Mouse (Mus musculus): Measurements from ENCODE around the gene Ktn1. TPM values are rescaled to one million over a fixed set of nuclear protein-coding genes. Genes with fewer than 3 reads are reported as not detected.
A peak's percentile ranks its signal among the peaks of the same experiment; 100 is the strongest.

The Ktn1 gene
- 66.9 and 88.1 TPM in 2 replicates for polyA plus RNA-seq (2014; fragmentation: Nextera tagmentation; extraction: Ambion mirVana)

DNA sequence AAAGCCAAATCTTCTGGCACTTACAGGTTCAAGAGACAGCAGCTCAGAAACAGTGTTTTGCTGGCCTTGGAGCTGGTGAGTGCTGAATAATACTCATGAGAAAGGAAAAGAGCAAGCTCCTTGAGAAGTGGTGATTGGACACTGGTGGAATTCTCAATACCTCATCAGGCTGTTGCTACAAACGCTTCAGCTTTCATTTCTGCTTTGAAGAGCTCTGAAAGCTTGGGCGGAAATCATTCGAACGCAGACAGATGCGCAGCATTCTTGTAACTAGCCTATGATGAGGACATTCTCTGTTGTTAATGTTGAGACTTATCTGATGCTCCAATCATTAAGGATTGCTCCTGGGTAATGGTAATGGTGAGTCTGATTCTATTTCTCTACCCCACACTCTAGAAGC is at the start of gene Ktn1:
Gene Ktn1, plus strand, starts transcription at position 231 of the 400 bp plus-strand sequence.
- WGBS = 55% methylated on average over 5 of the region's 5 CpGs
- DNase-seq = peak; percentile 11
- no peak for ATAC-seq (ENCODE audit: low FRiP score, low TSS enrichment)
- H3K9ac ChIP-seq (replicated peaks; ENCODE audit: low read length) = peak within 1 kb of the TSS; percentile 97
- H3K9me3 ChIP-seq (ENCODE audit: control insufficient read depth, low read length) = no peaks in the 10 kb centered on the region
- peak within 1 kb of the TSS; percentile 73 for H3K4me2 ChIP-seq (ENCODE audit: low read length)
- H3K27ac ChIP-seq (replicated peaks; ENCODE audit: low read depth, low read length) = peak within 1 kb of the TSS; percentile 90
- no peaks in the 10 kb centered on the region for H3K27me3 ChIP-seq (ENCODE audit: control insufficient read depth, insufficient read depth, low read length)
- H3K4me3 ChIP-seq (replicated peaks; ENCODE audit: low read depth, low read length) = peak within 1 kb of the TSS; percentile 94
- no peaks in the 10 kb centered on the region for H3K36me3 ChIP-seq (ENCODE audit: control insufficient read depth, insufficient read depth, low read length)
- H3K4me1 ChIP-seq (ENCODE audit: control insufficient read depth, insufficient read depth, low read length) = peaks cover 8% of the 10 kb centered on the region

DNA sequence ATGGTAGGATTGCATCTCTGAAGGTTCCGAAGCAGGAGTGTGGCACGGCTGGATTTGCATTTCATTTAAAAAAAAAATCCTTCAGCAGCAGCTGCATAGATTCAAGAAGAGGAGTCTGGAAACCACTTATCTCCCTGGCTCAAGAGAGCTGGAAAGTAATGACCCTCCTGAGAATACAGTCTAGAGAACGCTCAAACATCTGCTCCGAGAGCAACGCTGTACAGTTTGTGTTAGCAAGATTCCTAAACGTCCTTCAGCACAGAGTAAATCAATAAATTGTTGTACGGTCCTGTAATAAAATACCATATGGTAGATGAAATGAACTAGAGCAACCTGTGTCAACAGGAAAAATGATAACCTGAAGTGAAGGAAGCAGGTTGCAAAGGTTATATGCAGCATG is 35.0 kb upstream of the Ktn1 start:
- Histone ChIP-seq H3K4me3 (replicated peaks; ENCODE audit: low read depth, low read length) (no peak overlapping the region), H3K4me1 (ENCODE audit: control insufficient read depth, insufficient read depth, low read length) (no peaks in the 10 kb centered on the region), H3K9me3 (ENCODE audit: control insufficient read depth, low read length) (no peaks in the 10 kb centered on the region), H3K4me2 (ENCODE audit: low read length) (no peak overlapping the region), H3K36me3 (ENCODE audit: control insufficient read depth, insufficient read depth, low read length) (no peaks in the 10 kb centered on the region), H3K27ac (replicated peaks; ENCODE audit: low read depth, low read length) (no peak overlapping the region), H3K27me3 (ENCODE audit: control insufficient read depth, insufficient read depth, low read length) (no peaks in the 10 kb centered on the region), H3K9ac (replicated peaks; ENCODE audit: low read length) (no peak overlapping the region)
- WGBS = 72% methylated on average over 7 of the region's 7 CpGs
- DNase-seq (no peak), ATAC-seq (ENCODE audit: low FRiP score, low TSS enrichment) (no peak)

DNA sequence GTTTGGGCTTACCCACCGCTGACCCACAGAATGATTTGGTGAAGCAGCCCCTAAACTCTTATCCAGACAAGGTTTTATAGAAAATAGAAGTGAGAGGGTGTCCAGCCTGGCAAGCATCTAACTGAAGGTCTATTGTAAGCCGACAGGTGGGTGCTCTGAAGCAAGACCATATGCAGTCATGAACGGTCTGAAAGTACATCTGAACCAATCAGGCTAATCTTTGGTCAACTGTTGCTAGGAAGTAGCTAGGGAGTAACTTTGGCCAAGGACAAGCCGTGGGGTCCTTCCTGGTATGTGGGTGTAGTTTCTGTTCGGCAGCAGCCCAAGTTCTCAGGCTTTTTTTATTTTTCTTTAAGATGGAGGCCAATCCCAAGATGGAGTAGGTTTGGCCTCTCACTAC is 29.4 kb upstream of the Ktn1 start:
- no peak for DNase-seq
- 82% methylated on average over 5 of the region's 5 CpGs for WGBS
- H3K36me3 ChIP-seq (ENCODE audit: control insufficient read depth, insufficient read depth, low read length) = no peaks in the 10 kb centered on the region
- H3K9ac ChIP-seq (replicated peaks; ENCODE audit: low read length) = no peak overlapping the region
- no peak for ATAC-seq (ENCODE audit: low FRiP score, low TSS enrichment)
- no peak overlapping the region for H3K4me2 ChIP-seq (ENCODE audit: low read length)
- H3K27ac ChIP-seq (replicated peaks; ENCODE audit: low read depth, low read length) = no peak overlapping the region
- H3K27me3 ChIP-seq (ENCODE audit: control insufficient read depth, insufficient read depth, low read length) = no peaks in the 10 kb centered on the region
- H3K4me3 ChIP-seq (replicated peaks; ENCODE audit: low read depth, low read length) = no peak overlapping the region
- no peaks in the 10 kb centered on the region for H3K9me3 ChIP-seq (ENCODE audit: control insufficient read depth, low read length)
- no peaks in the 10 kb centered on the region for H3K4me1 ChIP-seq (ENCODE audit: control insufficient read depth, insufficient read depth, low read length)

DNA sequence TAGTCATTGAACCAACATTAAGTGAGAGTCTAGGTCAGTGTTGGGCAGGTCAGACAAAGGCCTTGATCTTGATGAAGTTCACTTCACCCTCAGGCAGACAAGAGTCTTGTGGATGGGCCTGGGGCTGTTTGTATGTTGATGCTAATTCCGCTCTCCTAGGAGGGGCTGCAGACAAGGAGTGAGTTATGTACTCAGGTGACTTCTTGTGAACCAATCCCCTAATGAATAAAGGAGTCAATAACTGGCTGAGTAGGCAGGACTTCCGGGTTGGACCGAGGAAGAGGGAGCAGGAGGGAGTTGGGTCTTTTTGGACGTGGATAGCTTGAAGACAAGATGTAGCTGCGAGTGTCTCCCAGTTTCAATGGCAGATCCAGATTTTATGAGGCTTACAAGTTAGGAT is 26.3 kb upstream of the Ktn1 start:
- Histone ChIP-seq H3K4me3 (replicated peaks; ENCODE audit: low read depth, low read length) (no peak overlapping the region), H3K27ac (replicated peaks; ENCODE audit: low read depth, low read length) (no peak overlapping the region), H3K9ac (replicated peaks; ENCODE audit: low read length) (no peak overlapping the region), H3K4me2 (ENCODE audit: low read length) (no peak overlapping the region), H3K4me1 (ENCODE audit: control insufficient read depth, insufficient read depth, low read length) (no peaks in the 10 kb centered on the region), H3K36me3 (ENCODE audit: control insufficient read depth, insufficient read depth, low read length) (no peaks in the 10 kb centered on the region), H3K9me3 (ENCODE audit: control insufficient read depth, low read length) (no peaks in the 10 kb centered on the region), H3K27me3 (ENCODE audit: control insufficient read depth, insufficient read depth, low read length) (no peaks in the 10 kb centered on the region)
- ATAC-seq (ENCODE audit: low FRiP score, low TSS enrichment) (no peak), DNase-seq (no peak)
- WGBS = 91% methylated on average over 5 of the region's 5 CpGs

DNA sequence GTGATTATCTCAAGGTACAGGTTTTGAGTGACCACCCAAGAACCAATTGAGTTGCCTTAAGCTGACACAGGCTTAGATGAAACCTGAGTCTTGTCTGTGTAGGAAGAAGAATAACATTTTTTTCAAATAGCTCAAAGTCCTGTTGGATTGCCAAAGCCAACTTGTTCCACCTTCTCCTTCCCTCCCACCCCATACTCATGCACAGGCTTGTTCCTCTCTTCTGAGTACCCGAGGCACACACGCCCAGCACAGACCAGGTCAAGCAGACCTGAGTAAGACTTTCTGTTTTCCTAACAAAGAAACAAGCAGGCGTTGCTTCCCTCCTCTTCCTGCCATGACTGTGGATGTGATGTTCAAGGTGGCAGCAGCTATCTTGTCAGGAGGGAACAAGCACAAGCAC is 23.4 kb upstream of the Ktn1 start:
- no peak overlapping the region for H3K4me2 ChIP-seq (ENCODE audit: low read length)
- H3K9ac ChIP-seq (replicated peaks; ENCODE audit: low read length) = no peak overlapping the region
- H3K36me3 ChIP-seq (ENCODE audit: control insufficient read depth, insufficient read depth, low read length) = no peaks in the 10 kb centered on the region
- no peaks in the 10 kb centered on the region for H3K4me1 ChIP-seq (ENCODE audit: control insufficient read depth, insufficient read depth, low read length)
- H3K9me3 ChIP-seq (ENCODE audit: control insufficient read depth, low read length) = no peaks in the 10 kb centered on the region
- WGBS = 70% methylated on average over 3 of the region's 3 CpGs
- DNase-seq = no peak
- no peak overlapping the region for H3K4me3 ChIP-seq (replicated peaks; ENCODE audit: low read depth, low read length)
- H3K27me3 ChIP-seq (ENCODE audit: control insufficient read depth, insufficient read depth, low read length) = no peaks in the 10 kb centered on the region
- H3K27ac ChIP-seq (replicated peaks; ENCODE audit: low read depth, low read length) = no peak overlapping the region
- no peak for ATAC-seq (ENCODE audit: low FRiP score, low TSS enrichment)

DNA sequence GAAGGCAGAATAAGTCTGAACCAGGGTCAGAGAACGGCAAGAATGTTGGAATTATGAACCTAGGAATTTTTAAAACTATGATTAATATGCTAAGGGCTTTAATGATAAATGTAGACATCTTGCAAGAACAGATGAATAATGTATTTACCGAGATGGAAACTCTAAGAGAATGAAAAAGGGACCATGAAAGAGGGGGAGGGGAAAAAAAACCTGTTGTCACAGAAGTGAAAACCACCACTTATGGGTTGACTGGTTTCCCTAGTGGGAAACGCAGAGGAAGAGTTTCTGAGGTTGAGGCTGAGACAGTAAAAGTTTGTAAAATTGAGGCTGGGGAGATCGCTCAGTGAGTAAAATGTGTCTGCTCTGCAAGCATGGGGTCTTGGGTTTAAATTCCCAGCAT is 22.1 kb upstream of the Ktn1 start:
- no peak for ATAC-seq (ENCODE audit: low FRiP score, low TSS enrichment)
- 92% methylated on average over 4 of the region's 4 CpGs for WGBS
- Histone ChIP-seq H3K4me3 (replicated peaks; ENCODE audit: low read depth, low read length) (no peak overlapping the region), H3K27ac (replicated peaks; ENCODE audit: low read depth, low read length) (no peak overlapping the region), H3K27me3 (ENCODE audit: control insufficient read depth, insufficient read depth, low read length) (no peaks in the 10 kb centered on the region), H3K9ac (replicated peaks; ENCODE audit: low read length) (no peak overlapping the region), H3K9me3 (ENCODE audit: control insufficient read depth, low read length) (no peaks in the 10 kb centered on the region), H3K36me3 (ENCODE audit: control insufficient read depth, insufficient read depth, low read length) (no peaks in the 10 kb centered on the region), H3K4me2 (ENCODE audit: low read length) (no peak overlapping the region), H3K4me1 (ENCODE audit: control insufficient read depth, insufficient read depth, low read length) (no peaks in the 10 kb centered on the region)
- DNase-seq = no peak

DNA sequence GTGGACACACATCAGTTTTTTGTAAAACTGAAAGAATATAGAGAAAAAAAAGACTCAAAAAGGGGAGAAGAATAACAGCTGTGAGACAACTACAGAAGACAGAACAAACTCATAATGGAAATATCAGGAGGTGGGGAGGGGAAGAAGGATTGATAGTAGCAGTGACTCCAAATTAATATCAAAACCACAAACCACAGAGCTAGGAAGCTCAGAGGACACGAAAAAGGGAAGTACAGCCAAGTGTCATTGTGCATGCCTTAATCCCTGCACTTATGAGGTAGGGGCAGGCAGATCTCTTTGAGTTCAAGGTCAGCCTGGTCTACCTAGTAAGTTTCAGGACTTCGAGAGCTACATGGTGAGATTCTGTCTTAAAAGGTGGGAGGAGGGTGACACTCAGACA is 21.4 kb upstream of the Ktn1 start:
- ATAC-seq (ENCODE audit: low FRiP score, low TSS enrichment) = no peak
- 78% methylated on average over 2 of the region's 2 CpGs for WGBS
- no peak overlapping the region for H3K4me2 ChIP-seq (ENCODE audit: low read length)
- no peaks in the 10 kb centered on the region for H3K27me3 ChIP-seq (ENCODE audit: control insufficient read depth, insufficient read depth, low read length)
- no peak for DNase-seq
- H3K4me3 ChIP-seq (replicated peaks; ENCODE audit: low read depth, low read length) = no peak overlapping the region
- H3K9me3 ChIP-seq (ENCODE audit: control insufficient read depth, low read length) = no peaks in the 10 kb centered on the region
- no peak overlapping the region for H3K27ac ChIP-seq (replicated peaks; ENCODE audit: low read depth, low read length)
- no peaks in the 10 kb centered on the region for H3K36me3 ChIP-seq (ENCODE audit: control insufficient read depth, insufficient read depth, low read length)
- no peaks in the 10 kb centered on the region for H3K4me1 ChIP-seq (ENCODE audit: control insufficient read depth, insufficient read depth, low read length)
- no peak overlapping the region for H3K9ac ChIP-seq (replicated peaks; ENCODE audit: low read length)

DNA sequence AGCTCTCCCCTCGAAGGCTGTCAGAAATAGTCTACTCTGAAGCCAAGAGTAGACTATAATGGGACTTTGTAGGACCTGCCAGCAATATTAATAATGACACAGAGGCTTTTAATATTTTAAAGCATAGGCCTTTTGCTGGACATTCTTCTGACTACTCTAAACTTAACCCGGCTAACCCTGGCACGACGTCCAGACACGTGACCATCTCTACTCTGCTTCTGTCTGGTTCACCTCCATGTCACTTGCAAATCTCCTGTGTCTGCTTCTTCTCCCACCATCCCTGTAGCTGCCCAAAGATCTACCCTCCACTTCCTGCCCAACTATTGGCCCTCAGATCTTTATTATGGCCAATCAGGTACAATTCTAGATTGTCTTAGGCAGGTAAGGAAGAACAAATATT is 20.9 kb upstream of the Ktn1 start:
- ATAC-seq (ENCODE audit: low FRiP score, low TSS enrichment) (no peak), DNase-seq (no peak)
- H3K4me2 ChIP-seq (ENCODE audit: low read length) = no peak overlapping the region
- H3K4me1 ChIP-seq (ENCODE audit: control insufficient read depth, insufficient read depth, low read length) = no peaks in the 10 kb centered on the region
- no peak overlapping the region for H3K4me3 ChIP-seq (replicated peaks; ENCODE audit: low read depth, low read length)
- no peaks in the 10 kb centered on the region for H3K27me3 ChIP-seq (ENCODE audit: control insufficient read depth, insufficient read depth, low read length)
- 87% methylated on average over 5 of the region's 5 CpGs for WGBS
- no peaks in the 10 kb centered on the region for H3K36me3 ChIP-seq (ENCODE audit: control insufficient read depth, insufficient read depth, low read length)
- no peak overlapping the region for H3K9ac ChIP-seq (replicated peaks; ENCODE audit: low read length)
- H3K9me3 ChIP-seq (ENCODE audit: control insufficient read depth, low read length) = no peaks in the 10 kb centered on the region
- no peak overlapping the region for H3K27ac ChIP-seq (replicated peaks; ENCODE audit: low read depth, low read length)

DNA sequence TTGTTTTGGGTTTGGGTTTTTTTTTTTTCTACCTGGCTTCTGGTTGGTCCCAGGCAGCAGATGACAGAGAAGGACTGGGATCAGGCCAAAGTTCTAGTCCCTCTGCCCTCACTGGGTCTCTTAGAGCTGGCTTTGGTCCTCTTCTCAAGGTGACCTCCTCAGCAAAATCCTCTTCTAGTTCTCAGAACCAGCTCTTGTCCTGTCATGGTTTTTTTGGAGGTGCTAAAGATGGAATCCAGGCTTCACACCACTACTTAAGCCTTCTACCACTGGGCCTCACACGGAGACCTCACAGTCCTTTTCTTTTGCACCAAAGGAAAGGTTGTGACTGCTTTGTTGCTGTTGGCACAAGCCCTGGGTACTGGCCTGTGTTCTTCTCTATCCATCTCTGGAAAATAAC is 15.8 kb upstream of the Ktn1 start:
- no peaks in the 10 kb centered on the region for H3K27me3 ChIP-seq (ENCODE audit: control insufficient read depth, insufficient read depth, low read length)
- no peaks in the 10 kb centered on the region for H3K4me1 ChIP-seq (ENCODE audit: control insufficient read depth, insufficient read depth, low read length)
- DNase-seq = no peak
- H3K4me3 ChIP-seq (replicated peaks; ENCODE audit: low read depth, low read length) = no peak overlapping the region
- no peak overlapping the region for H3K4me2 ChIP-seq (ENCODE audit: low read length)
- H3K27ac ChIP-seq (replicated peaks; ENCODE audit: low read depth, low read length) = no peak overlapping the region
- no peak for ATAC-seq (ENCODE audit: low FRiP score, low TSS enrichment)
- WGBS = 91% methylated on average over 1 of the region's 1 CpGs
- no peak overlapping the region for H3K9ac ChIP-seq (replicated peaks; ENCODE audit: low read length)
- H3K36me3 ChIP-seq (ENCODE audit: control insufficient read depth, insufficient read depth, low read length) = no peaks in the 10 kb centered on the region
- no peaks in the 10 kb centered on the region for H3K9me3 ChIP-seq (ENCODE audit: control insufficient read depth, low read length)
